Mouse (Mus musculus): ENCODE data around the gene Gm2a. TPM values are rescaled to one million over a fixed set of nuclear protein-coding genes. Genes with fewer than 3 reads are reported as not detected.

Gm2a gene
- polyA plus RNA-seq, 1 experiment from 2014 or later, result 55.7 TPM

- peaks cover 20 to 46% of the 10 kb centered on the region in 2 experiments for H3K4me1 ChIP-seq (ENCODE audit: control insufficient read depth in 2 of 2, insufficient read depth in 2 of 2, low read length in 2 of 2)
These were observed 26.6 kb upstream of the Gm2a start for GRCm38 (mm10) chr11:55071344-55071743.

GRCm38 (mm10) chr11:55072467-55072866, 25.4 kb upstream of the Gm2a start:
- WGBS, result 88% methylated on average over 8 of the region's 8 CpGs
- no peak overlapping the region for H3K4me3 ChIP-seq (ENCODE audit: control insufficient read depth in 1 of 2, insufficient read depth in 1 of 2, low read depth in 1 of 2, low read length in 2 of 2)
- H3K36me3 ChIP-seq (ENCODE audit: control insufficient read depth, insufficient read depth, low read length), result 0 out of 2 replicates have a peak, but pooled peaks cover 6% of the 10 kb centered on the region
- no peaks in the 10 kb centered on the region for H3K27me3 ChIP-seq (ENCODE audit: control insufficient read depth, insufficient read depth, low read length)
- no peak overlapping the region for H3K9ac ChIP-seq (ENCODE audit: low read length)
- H3K4me1 ChIP-seq (ENCODE audit: control insufficient read depth in 2 of 2, insufficient read depth in 2 of 2, low read length in 2 of 2), result peaks cover 26 to 57% of the 10 kb centered on the region in 2 experiments
- no peak overlapping the region for H3K27ac ChIP-seq (replicated peaks in 1 of 2; ENCODE audit: control insufficient read depth in 1 of 2, insufficient read depth in 1 of 2, low read depth in 2 of 2, low read length in 2 of 2)
- H3K4me2 ChIP-seq (ENCODE audit: low read length), result no peak overlapping the region
- no peaks in the 10 kb centered on the region for H3K9me3 ChIP-seq (ENCODE audit: control insufficient read depth, low read length)
- no peak for ATAC-seq (ENCODE audit: insufficient number of reproducible peaks, insufficient read depth, low FRiP score, low read depth)

More at GRCm38 (mm10) chr11:55071344-55071743, 26.6 kb upstream of the Gm2a start:
- 0 out of 2 replicates have a peak, but pooled peaks cover 6% of the 10 kb centered on the region for H3K36me3 ChIP-seq (ENCODE audit: control insufficient read depth, insufficient read depth, low read length)
- no peak overlapping the region for H3K9ac ChIP-seq (ENCODE audit: low read length)
- no peak overlapping the region for H3K4me3 ChIP-seq (ENCODE audit: control insufficient read depth in 1 of 2, insufficient read depth in 1 of 2, low read depth in 1 of 2, low read length in 2 of 2)
- H3K27ac ChIP-seq (replicated peaks in 1 of 2; ENCODE audit: control insufficient read depth in 1 of 2, insufficient read depth in 1 of 2, low read depth in 2 of 2, low read length in 2 of 2), result no peak overlapping the region
- no peaks in the 10 kb centered on the region for H3K27me3 ChIP-seq (ENCODE audit: control insufficient read depth, insufficient read depth, low read length)
- no peaks in the 10 kb centered on the region for H3K9me3 ChIP-seq (ENCODE audit: control insufficient read depth, low read length)
- WGBS, result 90% methylated on average over 5 of the region's 5 CpGs
- ATAC-seq (ENCODE audit: insufficient number of reproducible peaks, insufficient read depth, low FRiP score, low read depth), result no peak
- H3K4me2 ChIP-seq (ENCODE audit: low read length), result no peak overlapping the region

- no peaks in the 10 kb centered on the region for H3K27me3 ChIP-seq (ENCODE audit: control insufficient read depth, insufficient read depth, low read length)
- no peak overlapping the region for H3K4me3 ChIP-seq (ENCODE audit: control insufficient read depth in 1 of 2, insufficient read depth in 1 of 2, low read depth in 1 of 2, low read length in 2 of 2)
- H3K9me3 ChIP-seq (ENCODE audit: control insufficient read depth, low read length), result no peaks in the 10 kb centered on the region
- peak overlapping the region; percentile 89 to 92 for H3K27ac ChIP-seq (replicated peaks in 1 of 2; ENCODE audit: control insufficient read depth in 1 of 2, insufficient read depth in 1 of 2, low read depth in 2 of 2, low read length in 2 of 2)
- H3K9ac ChIP-seq (ENCODE audit: low read length), result peak overlapping the region; percentile 61
- H3K4me2 ChIP-seq (ENCODE audit: low read length), result peak overlapping the region; percentile 30
- 61% methylated on average over 10 of the region's 10 CpGs for WGBS
- 0 out of 2 replicates have a peak, but pooled peaks cover 6% of the 10 kb centered on the region for H3K36me3 ChIP-seq (ENCODE audit: control insufficient read depth, insufficient read depth, low read length)
- peaks cover 26 to 59% of the 10 kb centered on the region in 2 experiments for H3K4me1 ChIP-seq (ENCODE audit: control insufficient read depth in 2 of 2, insufficient read depth in 2 of 2, low read length in 2 of 2)
- ATAC-seq (ENCODE audit: insufficient number of reproducible peaks, insufficient read depth, low FRiP score, low read depth), result no peak
These were observed 24.7 kb upstream of the Gm2a start for GRCm38 (mm10) chr11:55073191-55073590.

- 20% methylated on average over 2 of the region's 2 CpGs for WGBS
- Histone ChIP-seq H3K4me3 (ENCODE audit: control insufficient read depth in 1 of 2, insufficient read depth in 1 of 2, low read depth in 1 of 2, low read length in 2 of 2) (no peak overlapping the region), H3K9ac (ENCODE audit: low read length) (no peak overlapping the region), H3K9me3 (ENCODE audit: control insufficient read depth, low read length) (peaks cover 6% of the 10 kb centered on the region), H3K36me3 (ENCODE audit: control insufficient read depth, insufficient read depth, low read length) (0 out of 2 replicates have a peak, but pooled peaks cover 6% of the 10 kb centered on the region), H3K27me3 (ENCODE audit: control insufficient read depth, insufficient read depth, low read length) (no peaks in the 10 kb centered on the region), H3K27ac (replicated peaks in 1 of 2; ENCODE audit: control insufficient read depth in 1 of 2, insufficient read depth in 1 of 2, low read depth in 2 of 2, low read length in 2 of 2) (peak overlapping the region; percentile 90 to 92), H3K4me2 (ENCODE audit: low read length) (peak overlapping the region; percentile 46), H3K4me1 (ENCODE audit: control insufficient read depth in 2 of 2, insufficient read depth in 2 of 2, low read length in 2 of 2) (peaks cover 26 to 57% of the 10 kb centered on the region in 2 experiments)
- no peak for ATAC-seq (ENCODE audit: insufficient number of reproducible peaks, insufficient read depth, low FRiP score, low read depth)
These were observed 22.3 kb upstream of the Gm2a start for GRCm38 (mm10) chr11:55075602-55076001.

- Histone ChIP-seq H3K36me3 (ENCODE audit: control insufficient read depth, insufficient read depth, low read length) (0 out of 2 replicates have a peak, but pooled peaks cover 6% of the 10 kb centered on the region), H3K9ac (ENCODE audit: low read length) (peak overlapping the region; percentile 86; the same call in 1 of the 2 replicates), H3K27ac (replicated peaks in 1 of 2; ENCODE audit: control insufficient read depth in 1 of 2, insufficient read depth in 1 of 2, low read depth in 2 of 2, low read length in 2 of 2) (peak overlapping the region; percentile 92 to 96), H3K9me3 (ENCODE audit: control insufficient read depth, low read length) (peaks cover 6% of the 10 kb centered on the region), H3K4me1 (ENCODE audit: control insufficient read depth in 2 of 2, insufficient read depth in 2 of 2, low read length in 2 of 2) (peaks cover 26 to 57% of the 10 kb centered on the region in 2 experiments), H3K27me3 (ENCODE audit: control insufficient read depth, insufficient read depth, low read length) (no peaks in the 10 kb centered on the region), H3K4me3 (ENCODE audit: control insufficient read depth in 1 of 2, insufficient read depth in 1 of 2, low read depth in 1 of 2, low read length in 2 of 2) (no peak overlapping the region), H3K4me2 (ENCODE audit: low read length) (peak overlapping the region; percentile 84)
- WGBS, result 83% methylated on average over 5 of the region's 5 CpGs
- no peak for ATAC-seq (ENCODE audit: insufficient number of reproducible peaks, insufficient read depth, low FRiP score, low read depth)
These were observed 21.7 kb upstream of the Gm2a start for GRCm38 (mm10) chr11:55076234-55076633.

- H3K27me3 ChIP-seq (ENCODE audit: control insufficient read depth, insufficient read depth, low read length), result no peaks in the 10 kb centered on the region
- peak within 1 kb of the TSS; percentile 92 to 96 for H3K27ac ChIP-seq (replicated peaks in 1 of 2; ENCODE audit: control insufficient read depth in 1 of 2, insufficient read depth in 1 of 2, low read depth in 2 of 2, low read length in 2 of 2)
- H3K9ac ChIP-seq (ENCODE audit: low read length), result peak within 1 kb of the TSS; percentile 86
- H3K9me3 ChIP-seq (ENCODE audit: control insufficient read depth, low read length), result peaks cover 6% of the 10 kb centered on the region
- peak; percentile 69 for ATAC-seq (ENCODE audit: insufficient number of reproducible peaks, insufficient read depth, low FRiP score, low read depth)
- under 1% methylated on average over 49 of the region's 50 CpGs for WGBS
- H3K36me3 ChIP-seq (ENCODE audit: control insufficient read depth, insufficient read depth, low read length), result no peaks in the 10 kb centered on the region
- peak within 1 kb of the TSS; percentile 84 for H3K4me2 ChIP-seq (ENCODE audit: low read length)
- peak within 1 kb of the TSS; percentile 51 to 64 for H3K4me3 ChIP-seq (ENCODE audit: control insufficient read depth in 1 of 2, insufficient read depth in 1 of 2, low read depth in 1 of 2, low read length in 2 of 2)
- peaks cover 26 to 57% of the 10 kb centered on the region in 2 experiments for H3K4me1 ChIP-seq (ENCODE audit: control insufficient read depth in 2 of 2, insufficient read depth in 2 of 2, low read length in 2 of 2)
These were observed 20.3 kb upstream of the Gm2a start, which contains the start of gene Ccdc69 for GRCm38 (mm10) chr11:55077331-55078231. TSS of gene Ccdc69 (minus strand) at chr11:55078131.

- no peak for ATAC-seq (ENCODE audit: insufficient number of reproducible peaks, insufficient read depth, low FRiP score, low read depth)
- H3K9me3 ChIP-seq (ENCODE audit: control insufficient read depth, low read length), result peaks cover 6% of the 10 kb centered on the region
- H3K4me3 ChIP-seq (ENCODE audit: control insufficient read depth in 1 of 2, insufficient read depth in 1 of 2, low read depth in 1 of 2, low read length in 2 of 2), result peak overlapping the region in 1 of 2 experiments; percentile 51; a peak in 1 of 4 replicates
- no peaks in the 10 kb centered on the region for H3K36me3 ChIP-seq (ENCODE audit: control insufficient read depth, insufficient read depth, low read length)
- 44% methylated on average over 3 of the region's 3 CpGs for WGBS
- H3K9ac ChIP-seq (ENCODE audit: low read length), result peak overlapping the region; percentile 86
- peak overlapping the region; percentile 84 for H3K4me2 ChIP-seq (ENCODE audit: low read length)
- H3K27ac ChIP-seq (replicated peaks in 1 of 2; ENCODE audit: control insufficient read depth in 1 of 2, insufficient read depth in 1 of 2, low read depth in 2 of 2, low read length in 2 of 2), result peak overlapping the region; percentile 92 to 96
- H3K27me3 ChIP-seq (ENCODE audit: control insufficient read depth, insufficient read depth, low read length), result no peaks in the 10 kb centered on the region
- H3K4me1 ChIP-seq (ENCODE audit: control insufficient read depth in 2 of 2, insufficient read depth in 2 of 2, low read length in 2 of 2), result peaks cover 22 to 50% of the 10 kb centered on the region in 2 experiments
These were observed 19.4 kb upstream of the Gm2a start for GRCm38 (mm10) chr11:55078502-55078901.
